Mouse (Mus musculus) T-cell, adult 2 months (primary cell): Measurements from ENCODE around the gene Mgea5.

ENCODE experiments used
- DNase-seq: peaks from one replicate; pipeline ENCODE4 v3.0.0; 2022; ENCODE audit warnings: low spot score

The Mgea5 gene

GRCm38 (mm10) chr19:45796061-45796556 lies 12.5 kb upstream of the Mgea5 start:
- DNase-seq: peak; percentile 92

GRCm38 (mm10) chr19:45795406-45795944 lies 11.8 kb upstream of the Mgea5 start:
- no peak for DNase-seq

GRCm38 (mm10) chr19:45794718-45795117 lies 11.1 kb upstream of the Mgea5 start:
- no peak for DNase-seq

GRCm38 (mm10) chr19:45792404-45792803 lies 8.8 kb upstream of the Mgea5 start:
- no peak for DNase-seq

- peak; percentile 45 for DNase-seq
Measured at GRCm38 (mm10) chr19:45789888-45790874, 6.5 kb upstream of the Mgea5 start.

GRCm38 (mm10) chr19:45789365-45789764 lies 5.7 kb upstream of the Mgea5 start:
- DNase-seq: no peak

GRCm38 (mm10) chr19:45788337-45788736 lies 4.7 kb upstream of the Mgea5 start:
- DNase-seq: no peak

- no peak for DNase-seq
Measured at GRCm38 (mm10) chr19:45787450-45787849, 3.8 kb upstream of the Mgea5 start.

GRCm38 (mm10) chr19:45785470-45785869 lies 1.8 kb upstream of the Mgea5 start:
- DNase-seq: no peak

- no peak for DNase-seq
Measured at GRCm38 (mm10) chr19:45783933-45784576, 418 bp upstream of the Mgea5 start.

- DNase-seq: peak; percentile 62
Measured at GRCm38 (mm10) chr19:45782315-45783001, 1.2 kb downstream of the Mgea5 start.

- DNase-seq: no peak
Measured at GRCm38 (mm10) chr19:45781676-45782075, 2.0 kb downstream of the Mgea5 start.

- peak; percentile 27 for DNase-seq
Measured at GRCm38 (mm10) chr19:45780350-45780915, 3.2 kb downstream of the Mgea5 start.

GRCm38 (mm10) chr19:45775486-45775885 lies 8.2 kb downstream of the Mgea5 start:
- no peak for DNase-seq

- DNase-seq: no peak
Measured at GRCm38 (mm10) chr19:45771501-45771900, 12.1 kb downstream of the Mgea5 start.

- no peak for DNase-seq
Measured at GRCm38 (mm10) chr19:45760810-45761209, 22.8 kb downstream of the Mgea5 start.

GRCm38 (mm10) chr19:45758671-45759070 lies 25.0 kb downstream of the Mgea5 start:
- DNase-seq: no peak

- no peak for DNase-seq
Measured at GRCm38 (mm10) chr19:45753551-45753950, 30.1 kb downstream of the Mgea5 start.

GRCm38 (mm10) chr19:45751881-45752280 lies 31.8 kb downstream of the Mgea5 start:
- peak; percentile 56 for DNase-seq

GRCm38 (mm10) chr19:45749243-45750043 lies 34.2 kb downstream of the Mgea5 start, which contains the start of gene Npm3:
Gene Npm3 (minus strand): TSS chr19:45749591.
- DNase-seq: peak; percentile 84
